Comparison of ENCODE assay signal across 8 mouse cellular contexts in genomic region chr4:152273621-152274236, GRCm38 (mm10). TPM values are rescaled to one million over a fixed set of nuclear protein-coding genes. Genes with fewer than 3 reads are reported as not detected.
A peak's percentile ranks its signal among the peaks of the same experiment; 100 is the strongest.
DNase-seq lines count a peak whose midpoint lies in the region; ATAC-seq lines count a peak whose summit lies in the region.

Gene Gpr153 (plus strand): TSS chr4:152274232.

- H3K36me3 ChIP-seq in hindbrain, embryonic 16.5 days (ENCODE audit: control insufficient read depth, insufficient read depth, low read length), result peaks cover 6% of the 10 kb centered on the region
- H3K36me3 ChIP-seq in liver, embryonic 11.5 days (ENCODE audit: control insufficient read depth, insufficient read depth, low read length), result no peaks in the 10 kb centered on the region
- 0 out of 2 replicates have a peak, but pooled peaks cover 4% of the 10 kb centered on the region for H3K36me3 ChIP-seq in neural tube, embryonic 13.5 days

- peak within 1 kb of the TSS; percentile 51 for H3K4me3 ChIP-seq in brown adipose tissue, adult 24 weeks (ENCODE audit: insufficient read depth, low read depth, low read length)
- H3K4me3 ChIP-seq in hindbrain, embryonic 16.5 days (ENCODE audit: low read length), result peak within 1 kb of the TSS; percentile 66
- peak within 1 kb of the TSS; percentile 53 for H3K4me3 ChIP-seq in liver, embryonic 11.5 days (ENCODE audit: low read depth, low read length)
- peak within 1 kb of the TSS; percentile 58 for H3K4me3 ChIP-seq in neural tube, embryonic 13.5 days

- peak within 1 kb of the TSS; percentile 92 for H3K4me2 ChIP-seq in hindbrain, embryonic 16.5 days (ENCODE audit: low read length)
- peak within 1 kb of the TSS; percentile 72 for H3K4me2 ChIP-seq in liver, embryonic 11.5 days
- peak within 1 kb of the TSS; percentile 85 for H3K4me2 ChIP-seq in neural tube, embryonic 13.5 days

- peak; percentile 84 for ATAC-seq in hindbrain, embryonic 16.5 days
- ATAC-seq in liver, embryonic 11.5 days (replicated peaks; ENCODE audit: low FRiP score), result peak; percentile 30
- ATAC-seq in neural tube, embryonic 13.5 days (ENCODE audit: low read depth), result peak; percentile 66

- H3K9ac ChIP-seq in hindbrain, embryonic 16.5 days (ENCODE audit: low read depth, low read length), result peak within 1 kb of the TSS; percentile 82
- H3K9ac ChIP-seq in liver, embryonic 11.5 days (ENCODE audit: low read depth, low read length), result peak within 1 kb of the TSS; percentile 55
- peak within 1 kb of the TSS; percentile 85 for H3K9ac ChIP-seq in neural tube, embryonic 13.5 days

- H3K9me3 ChIP-seq in hindbrain, embryonic 16.5 days (ENCODE audit: control insufficient read depth, low read length), result no peaks in the 10 kb centered on the region
- no peaks in the 10 kb centered on the region for H3K9me3 ChIP-seq in liver, embryonic 11.5 days (ENCODE audit: control insufficient read depth, low read length)
- H3K9me3 ChIP-seq in neural tube, embryonic 13.5 days, result no peaks in the 10 kb centered on the region

- H3K27ac ChIP-seq in brown adipose tissue, adult 24 weeks (replicated peaks; ENCODE audit: low read depth, low read length), result peak within 1 kb of the TSS; percentile 26
- peak within 1 kb of the TSS; percentile 73 for H3K27ac ChIP-seq in hindbrain, embryonic 16.5 days (ENCODE audit: low read depth, low read length)
- H3K27ac ChIP-seq in liver, embryonic 11.5 days (ENCODE audit: low read depth, low read length), result 0 out of 2 replicates have a peak within 1 kb of the TSS, but pooled peaks have one; percentile 8
- peak within 1 kb of the TSS; percentile 80 for H3K27ac ChIP-seq in neural tube, embryonic 13.5 days (replicated peaks)

- WGBS in hindbrain, embryonic 16.5 days, result under 1% methylated on average over 21 of the region's 48 CpGs
- WGBS in liver, embryonic 11.5 days, result 2% methylated on average over 45 of the region's 48 CpGs
- WGBS in neural tube, embryonic 13.5 days, result under 1% methylated on average over 33 of the region's 48 CpGs

- H3K27me3 ChIP-seq in hindbrain, embryonic 16.5 days (replicated peaks; ENCODE audit: control insufficient read depth, insufficient read depth, low read length), result peaks cover 6% of the 10 kb centered on the region
- H3K27me3 ChIP-seq in liver, embryonic 11.5 days (replicated peaks; ENCODE audit: control insufficient read depth, insufficient read depth, low read length), result peaks cover 34% of the 10 kb centered on the region
- peaks cover 73% of the 10 kb centered on the region for H3K27me3 ChIP-seq in neural tube, embryonic 13.5 days

- H3K4me1 ChIP-seq in brown adipose tissue, adult 24 weeks (ENCODE audit: control insufficient read depth, insufficient read depth, insufficient read length, low read length), result no peaks in the 10 kb centered on the region
- peaks cover 27% of the 10 kb centered on the region for H3K4me1 ChIP-seq in hindbrain, embryonic 16.5 days (ENCODE audit: control insufficient read depth, insufficient read depth, low read depth, low read length)
- H3K4me1 ChIP-seq in liver, embryonic 11.5 days (replicated peaks; ENCODE audit: control insufficient read depth, insufficient read depth, low read length), result peaks cover 11% of the 10 kb centered on the region
- H3K4me1 ChIP-seq in neural tube, embryonic 13.5 days (replicated peaks), result peaks cover 48% of the 10 kb centered on the region

- DNase-seq in left cerebral cortex, adult 18-20 months (ENCODE audit: low spot score in 2 of 2), result peak; percentile 55 to 73
- DNase-seq in left cerebral cortex, adult 11 months (ENCODE audit: low spot score), result no peak
- DNase-seq in gastrocnemius, postnatal 10 days, result peak; percentile 63
- DNase-seq in liver, embryonic 11.5 days (ENCODE audit: low spot score), result no peak
- DNase-seq in thymus, adult 18-20 months, result no peak

RNA-seq across cellular contexts. Expression of gene Gpr153, which starts in this region (rescaled TPM):
- 10 to 100 TPM; 26.8 to 33.4 TPM for total RNA-seq in left cerebral cortex, adult 18-20 months (2021)
- 4.3 and 6.0 TPM in 2 replicates for polyA plus RNA-seq in brown adipose tissue, adult 24 weeks (2012; ENCODE audit: insufficient read depth, insufficient read length, missing spikeins)
- total RNA-seq in gastrocnemius, postnatal 10 days (2021), result 10 to 100 TPM; 25.1 to 32.2 TPM
- 15.5 and 16.4 TPM in 2 replicates for polyA plus RNA-seq in hindbrain, embryonic 16.5 days (2015; fragmentation: Nextera tagmentation; extraction: Ambion mirVana)
- polyA plus RNA-seq in liver, embryonic 11.5 days (2014; fragmentation: Nextera tagmentation; extraction: Ambion mirVana), result 1.9 and 2.2 TPM in 2 replicates
- polyA plus RNA-seq in neural tube, embryonic 13.5 days (2015; fragmentation: Nextera tagmentation; extraction: Ambion mirVana), result 10.7 and 11.8 TPM in 2 replicates

Comparison
In these comparisons a context has a peak if more than half of its experiments do, and no peak if none do; other contexts are left out.
1. DNase-seq: peak in left cerebral cortex, adult 18-20 months (2 of 2) and gastrocnemius, postnatal 10 days (single experiment); none in left cerebral cortex, adult 11 months (single experiment), liver, embryonic 11.5 days (single experiment) and thymus, adult 18-20 months (0 of 2).
2. H3K27ac ChIP-seq: peak in every context shown above with its lines; median percentile 80 in neural tube, embryonic 13.5 days; 73 in hindbrain, embryonic 16.5 days; 26 in brown adipose tissue, adult 24 weeks; 8 in liver, embryonic 11.5 days.
3. ATAC-seq: peak in every context shown above with its lines; median percentile 84 in hindbrain, embryonic 16.5 days; 66 in neural tube, embryonic 13.5 days; 30 in liver, embryonic 11.5 days.
4. Peak in every context shown above with its lines, with median percentiles within 50 percentile points of each other: H3K4me3 ChIP-seq, H3K4me2 ChIP-seq and H3K9ac ChIP-seq.